Mouse (Mus musculus) olfactory bulb, adult 2 months (tissue): ENCODE results near the gene Kank2. TPM values are rescaled to one million over a fixed set of nuclear protein-coding genes. Genes with fewer than 3 reads are reported as not detected.
A peak's percentile ranks its signal among the peaks of the same experiment; 100 is the strongest.

ENCODE experiments used
- H3K27ac ChIP-seq: fragments of 200-500 bp; 2 replicates; pipeline ENCODE4 v1.5.1; 2012; ENCODE audit warnings: low read depth, low read length; ENCODE audit not compliant: insufficient read depth
- H3K4me1 ChIP-seq: fragments of 200-500 bp; 2 replicates; pipeline ENCODE4 v1.6.1; 2012; ENCODE audit warnings: low read length; ENCODE audit not compliant: control insufficient read depth, insufficient read depth
- H3K4me3 ChIP-seq: fragments of 200-500 bp; 2 replicates; pipeline ENCODE4 v1.5.1; 2012; ENCODE audit warnings: mild to moderate bottlenecking, low read depth, low read length, moderate library complexity; ENCODE audit not compliant: insufficient read depth
- CTCF ChIP-seq: fragments of 200-500 bp; IDR thresholded peaks from 2 replicates; pipeline ENCODE4 v1.5.1; 2012; ENCODE audit warnings: low read depth, mild to moderate bottlenecking, low read length, moderate library complexity; ENCODE audit not compliant: insufficient read depth
- POLR2A ChIP-seq: fragments of 200-500 bp; IDR thresholded peaks from 2 replicates; pipeline ENCODE4 v1.6.1; 2012; ENCODE audit warnings: mild to moderate bottlenecking, low read depth, low read length, moderate library complexity; ENCODE audit not compliant: insufficient read depth
- WGBS: fragments of 180-500 bp; shearing (Covaris S2); methylation state at CpG from one replicate; pipeline ENCODE4 v1.1.7; 2018; 5-methylcytosine and 5-hydroxymethylcytosine counted together
- polyA plus RNA-seq: library from polyadenylated mRNA; stranded (reverse); fragments of >200 nt; gene quantifications from 2 replicates; pipeline ENCODE4 v1.2.4, GENCODE M21; 2012; ENCODE audit warnings: low replicate concordance; ENCODE audit not compliant: missing spikeins, insufficient read depth, insufficient read length

The Kank2 gene
- polyA plus RNA-seq, 1 experiment = not detected

- 1% methylated on average over 20 of the region's 20 CpGs for WGBS
- Histone ChIP-seq H3K4me3 (peak overlapping the region; percentile 92), H3K27ac (no peak overlapping the region), H3K4me1 (peaks cover 5% of the 10 kb centered on the region)
- TF ChIP-seq POLR2A = no peak
- TF ChIP-seq CTCF = no peak
Measured at GRCm38 (mm10) chr9:21759718-21760117, 38.8 kb downstream of the Kank2 start.

DNA sequence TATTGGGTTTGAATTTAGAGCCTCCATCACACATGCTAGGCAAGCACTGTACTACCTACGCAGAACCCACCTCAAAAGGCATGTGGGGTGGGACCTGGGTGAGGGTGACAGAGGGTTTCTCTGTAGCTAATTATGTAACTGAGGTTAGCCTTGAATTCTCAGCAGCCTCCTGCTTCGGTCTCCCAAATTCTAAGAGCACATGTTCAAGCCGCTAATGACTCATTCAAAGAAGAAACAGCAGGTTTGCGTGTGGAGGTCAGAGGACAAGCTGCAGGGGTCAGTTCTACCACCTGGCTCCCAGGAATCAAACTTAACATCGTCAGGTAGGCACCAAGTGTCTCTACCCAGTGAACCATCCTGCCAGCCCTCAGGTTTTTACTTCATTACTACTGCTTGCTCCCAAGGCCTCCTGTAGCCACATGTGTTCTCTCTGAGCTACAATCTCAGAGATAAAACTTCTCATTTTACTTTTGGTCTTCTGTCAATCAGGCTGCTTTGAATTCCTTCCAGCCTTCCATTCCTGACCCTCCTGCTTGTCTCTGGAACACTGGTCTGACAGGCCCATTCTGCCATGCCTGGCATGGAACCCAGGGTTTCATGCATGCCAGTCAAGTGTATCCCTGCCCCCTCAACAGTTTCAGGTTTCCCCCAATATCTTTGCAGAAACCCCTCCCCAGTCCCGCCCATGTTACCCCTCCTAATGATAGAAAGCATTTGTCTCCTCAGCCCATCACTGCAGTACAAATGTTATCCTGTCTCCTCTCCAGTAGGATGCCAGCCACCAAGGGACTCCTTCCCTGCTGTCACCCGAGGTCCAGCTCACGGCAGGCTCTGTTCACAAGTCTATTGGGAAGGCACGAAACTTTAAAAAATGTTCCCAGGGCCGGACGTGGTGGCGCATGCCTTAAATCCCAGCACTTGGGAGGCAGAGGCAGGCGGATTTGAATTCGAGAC, 39.7 kb downstream of the Kank2 start:
- WGBS = 60% methylated on average over 14 of the region's 14 CpGs
- Histone ChIP-seq H3K4me1 (peaks cover 5% of the 10 kb centered on the region), H3K4me3 (no peak overlapping the region), H3K27ac (no peak overlapping the region)
- TF ChIP-seq CTCF = no peak
- no peak for TF ChIP-seq POLR2A

GRCm38 (mm10) chr9:21754516-21755321, 43.8 kb downstream of the Kank2 start:
- no peak overlapping the region for H3K27ac ChIP-seq
- WGBS = 72% methylated on average over 13 of the region's 13 CpGs
- no peak for TF ChIP-seq CTCF
- no peak overlapping the region for H3K4me3 ChIP-seq
- H3K4me1 ChIP-seq = peaks cover 8% of the 10 kb centered on the region

DNA sequence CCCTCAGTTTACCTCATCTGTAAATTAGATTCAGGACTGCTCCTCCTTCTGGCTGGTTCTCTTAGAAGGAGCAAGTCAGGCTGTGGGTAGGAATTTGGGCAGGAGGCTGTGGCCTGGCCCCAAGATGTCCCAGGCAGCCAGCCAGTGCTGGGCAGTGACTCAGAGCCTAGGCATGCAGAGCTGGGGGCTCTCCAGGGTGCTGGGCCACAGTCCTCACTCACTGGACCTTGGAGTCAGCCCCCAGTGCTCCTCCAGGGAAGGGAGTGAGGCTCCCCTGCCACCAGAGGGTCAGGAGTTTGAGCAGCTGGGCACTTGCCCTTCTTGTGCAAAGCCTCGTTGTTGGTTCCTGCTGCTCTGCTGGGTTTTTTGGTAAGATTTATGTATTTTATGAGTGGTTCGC, 44.5 kb downstream of the Kank2 start:
- H3K4me1 ChIP-seq = peaks cover 6% of the 10 kb centered on the region
- H3K4me3 ChIP-seq = no peak overlapping the region
- 66% methylated on average over 2 of the region's 2 CpGs for WGBS
- TF ChIP-seq POLR2A (no peak), CTCF (no peak)
- no peak overlapping the region for H3K27ac ChIP-seq

DNA sequence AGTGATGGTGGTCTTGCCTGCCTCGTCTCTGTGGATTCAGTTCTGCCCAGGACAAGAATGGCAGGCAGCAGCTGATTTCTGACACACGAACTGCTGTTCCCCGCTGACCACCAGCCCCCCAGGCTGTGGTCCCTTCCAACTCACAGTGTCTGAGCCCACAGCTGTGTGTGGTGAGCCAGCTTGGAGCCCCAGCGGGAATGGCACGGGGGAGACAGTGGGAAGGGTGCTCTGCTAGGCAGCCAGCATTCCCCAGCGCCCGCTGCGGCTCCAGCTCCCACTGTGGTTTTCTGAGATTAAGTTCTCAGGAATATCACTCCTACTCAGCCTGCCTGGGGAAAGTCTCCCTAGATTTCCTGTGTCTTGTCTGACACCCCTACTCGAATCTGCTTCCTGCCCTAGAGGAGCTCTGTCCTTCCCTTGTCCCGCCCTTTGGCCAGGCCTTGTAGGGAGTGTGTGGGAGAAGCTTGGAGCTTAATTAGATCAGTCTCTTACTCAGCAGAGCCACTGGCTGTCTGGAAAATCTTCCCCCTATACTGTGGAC, 46.2 kb downstream of the Kank2 start:
- H3K4me3 ChIP-seq = no peak overlapping the region
- WGBS = 61% methylated on average over 10 of the region's 10 CpGs
- H3K4me1 ChIP-seq = peaks cover 6% of the 10 kb centered on the region
- TF ChIP-seq CTCF (no peak), POLR2A (no peak)
- H3K27ac ChIP-seq = no peak overlapping the region

DNA sequence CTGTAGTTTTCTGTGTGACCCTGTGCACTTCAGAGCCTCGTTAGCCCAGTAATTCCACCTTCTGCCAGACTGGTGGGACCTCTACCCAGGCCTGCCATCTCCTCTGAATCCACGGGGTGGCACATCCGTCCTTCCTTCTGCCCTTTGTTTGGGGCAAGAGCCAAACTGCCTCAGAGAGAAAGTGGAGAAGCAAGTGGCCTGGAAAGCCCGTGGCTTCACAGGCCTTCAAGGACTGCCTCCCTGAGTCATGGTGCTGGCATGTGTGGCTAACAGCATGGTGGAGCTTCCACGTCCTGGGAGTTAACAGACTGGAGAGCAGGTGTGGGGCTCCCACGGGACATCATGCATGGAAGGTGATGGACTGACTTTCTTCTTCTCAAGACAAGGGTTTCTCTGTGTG, 47.2 kb downstream of the Kank2 start:
- peaks cover 6% of the 10 kb centered on the region for H3K4me1 ChIP-seq
- 54% methylated on average over 6 of the region's 6 CpGs for WGBS
- H3K27ac ChIP-seq = no peak overlapping the region
- TF ChIP-seq POLR2A = no peak
- no peak for TF ChIP-seq CTCF
- H3K4me3 ChIP-seq = no peak overlapping the region

DNA sequence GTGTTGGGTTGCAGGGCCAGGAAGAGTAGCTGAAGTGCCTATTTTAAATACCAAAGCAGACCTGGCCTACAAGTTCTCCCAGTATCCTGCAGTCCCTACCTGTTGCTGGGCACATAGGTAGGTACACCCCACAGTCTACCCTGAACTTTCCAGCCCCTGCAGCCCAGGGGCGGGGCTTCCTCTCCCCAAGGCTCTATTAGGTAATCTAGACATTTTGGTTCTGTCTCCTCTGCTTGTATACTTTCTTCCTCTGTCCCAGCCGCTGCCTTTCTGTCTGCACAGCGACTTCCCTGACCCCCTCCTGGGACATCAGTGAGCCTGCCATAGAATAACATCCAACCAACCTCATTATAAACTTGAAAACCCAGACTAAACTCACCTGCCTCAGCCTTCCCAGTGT, 48.2 kb downstream of the Kank2 start:
- no peak overlapping the region for H3K4me3 ChIP-seq
- H3K4me1 ChIP-seq = peaks cover 6% of the 10 kb centered on the region
- TF ChIP-seq CTCF (no peak), POLR2A (no peak)
- H3K27ac ChIP-seq = no peak overlapping the region
- 92% methylated on average over 3 of the region's 3 CpGs for WGBS

- 82% methylated on average over 6 of the region's 6 CpGs for WGBS
- H3K27ac ChIP-seq = no peak overlapping the region
- H3K4me1 ChIP-seq = peaks cover 6% of the 10 kb centered on the region
- no peak for TF ChIP-seq POLR2A
- no peak for TF ChIP-seq CTCF
- no peak overlapping the region for H3K4me3 ChIP-seq
Measured at GRCm38 (mm10) chr9:21749382-21750118, 49.0 kb downstream of the Kank2 start.
